Mouse (Mus musculus) cerebellum, adult 2 months (tissue): ENCODE data around the gene 0610030E20Rik.

Source experiments
- CTCF ChIP-seq: fragments of 200-500 bp; IDR thresholded peaks from 2 replicates; pipeline ENCODE4 v1.5.1; 2011; ENCODE audit warnings: low read depth, mild to moderate bottlenecking, control low read depth, low read length, moderate library complexity, borderline replicate concordance; ENCODE audit not compliant: insufficient read depth
- POLR2A ChIP-seq: fragments of 200-500 bp; IDR thresholded peaks from 2 replicates; pipeline ENCODE4 v1.6.1; 2011; ENCODE audit warnings: low read length, control low read depth, borderline replicate concordance; ENCODE audit not compliant: insufficient read depth

DNA sequence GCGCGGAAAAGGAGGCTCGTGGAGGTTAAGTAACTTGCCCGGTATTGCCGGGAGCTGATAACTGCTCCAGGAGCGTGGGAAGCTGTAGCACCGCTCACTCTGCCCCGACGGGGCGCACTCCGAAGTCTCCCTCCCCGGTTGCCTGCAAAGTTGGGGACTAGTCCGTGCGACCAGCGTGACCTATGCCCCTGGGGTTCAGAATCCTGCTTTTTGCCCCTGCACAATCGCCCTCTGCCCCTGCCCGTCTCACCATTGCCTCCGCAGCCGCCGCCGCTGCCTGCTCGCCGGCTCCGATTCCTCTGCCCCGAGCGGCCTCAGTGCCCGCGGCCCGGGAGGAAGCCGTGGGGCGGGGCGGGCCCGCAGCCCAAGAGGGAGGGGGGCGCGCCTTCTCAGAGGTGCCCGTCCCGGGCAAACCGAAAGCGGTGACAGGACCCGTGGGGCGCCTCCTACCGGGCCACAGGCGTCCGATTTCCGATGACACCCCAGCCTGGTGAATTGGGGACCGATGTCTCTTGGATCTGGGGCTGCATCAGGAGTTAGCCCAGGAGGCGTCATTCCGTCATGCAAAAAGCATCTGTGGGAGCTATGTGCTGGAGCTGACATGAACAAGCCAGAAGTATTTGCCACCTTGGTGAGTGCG lies 33.1 kb downstream of the 0610030E20Rik start, which contains the start of gene Vamp5:
- no peak for TF ChIP-seq CTCF
- no peak for TF ChIP-seq POLR2A
